ENCODE assay signal across 17 mouse cellular contexts in the genomic region with DNA sequence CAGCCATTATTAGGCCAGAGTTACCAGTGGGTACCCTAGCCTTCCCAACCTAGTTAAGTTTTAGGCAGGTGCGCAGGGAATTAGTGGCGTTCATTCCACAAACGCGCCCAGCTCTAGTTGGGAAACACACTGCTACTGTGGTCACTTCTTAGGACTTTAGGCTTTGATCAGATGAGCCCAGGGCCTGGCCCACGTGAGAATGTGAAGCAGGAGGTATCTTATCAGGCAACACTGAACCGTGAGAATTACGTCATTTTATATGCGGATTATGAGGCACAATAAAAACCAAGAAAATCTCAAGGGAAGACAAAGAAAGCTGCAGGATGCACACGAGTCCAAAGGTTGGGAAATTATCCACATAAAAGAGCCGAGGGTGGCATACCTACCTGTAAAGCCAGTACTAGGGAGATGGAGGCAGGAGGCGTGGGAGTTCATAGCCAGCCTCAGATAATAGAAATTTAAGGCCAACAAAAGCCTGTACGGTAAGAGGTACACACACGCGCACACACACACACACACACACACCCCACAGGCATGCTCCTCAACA. TPM values are rescaled to one million over a fixed set of nuclear protein-coding genes. Genes with fewer than 3 reads are reported as not detected.
A peak's percentile ranks its signal among the peaks of the same experiment; 100 is the strongest.
DNase-seq lines count a peak whose midpoint lies in the region; ATAC-seq lines count a peak whose summit lies in the region.
"Had no signal": no experiment of that assay in that cellular context is flagged by ENCODE, and none has a peak within 500 bp of the region (broad histone marks: within the 10 kb centered on the region; RNA-seq: fewer than 3 reads in every experiment).

No protein-coding gene starts in this region.

- no peak overlapping the region for H3K9ac ChIP-seq in neural tube, embryonic 13.5 days
- 0 out of 2 replicates have a peak overlapping the region, but pooled peaks have one; percentile 2 for H3K9ac ChIP-seq in forebrain, embryonic 16.5 days (replicated peaks; ENCODE audit: low read depth, low read length)
- peak overlapping the region; percentile 12; the same call in 1 of the 2 replicates for H3K9ac ChIP-seq in midbrain, embryonic 11.5 days (ENCODE audit: low read length)
- no peak overlapping the region for H3K9ac ChIP-seq in stomach, embryonic 16.5 days (ENCODE audit: low read length)
- H3K9ac ChIP-seq: heart, embryonic 13.5 days; liver, embryonic 14.5 days had no signal

- no peaks in the 10 kb centered on the region for H3K27me3 ChIP-seq in neural tube, embryonic 13.5 days
- H3K27me3 ChIP-seq in forebrain, embryonic 16.5 days (replicated peaks; ENCODE audit: control insufficient read depth, insufficient read depth, low read length): no peaks in the 10 kb centered on the region
- H3K27me3 ChIP-seq in midbrain, embryonic 11.5 days (ENCODE audit: control insufficient read depth, insufficient read depth, low read length): no peaks in the 10 kb centered on the region
- no peaks in the 10 kb centered on the region for H3K27me3 ChIP-seq in stomach, embryonic 16.5 days (ENCODE audit: control insufficient read depth, insufficient read depth, low read length)
- H3K27me3 ChIP-seq: heart, embryonic 13.5 days had no signal

- no peaks in the 10 kb centered on the region for H3K9me3 ChIP-seq in neural tube, embryonic 13.5 days
- no peaks in the 10 kb centered on the region for H3K9me3 ChIP-seq in forebrain, embryonic 16.5 days (ENCODE audit: control insufficient read depth, low read length)
- H3K9me3 ChIP-seq in midbrain, embryonic 11.5 days (ENCODE audit: control insufficient read depth, low read length): no peaks in the 10 kb centered on the region
- no peaks in the 10 kb centered on the region for H3K9me3 ChIP-seq in stomach, embryonic 16.5 days (replicated peaks; ENCODE audit: control insufficient read depth, low read length)
- H3K9me3 ChIP-seq: heart, embryonic 13.5 days had no signal

- no peak overlapping the region for H3K4me2 ChIP-seq in neural tube, embryonic 13.5 days
- H3K4me2 ChIP-seq in forebrain, embryonic 16.5 days (ENCODE audit: low read length): no peak overlapping the region
- H3K4me2 ChIP-seq in midbrain, embryonic 11.5 days: no peak overlapping the region
- H3K4me2 ChIP-seq in stomach, embryonic 16.5 days (ENCODE audit: low read depth, low read length): no peak overlapping the region
- H3K4me2 ChIP-seq: heart, embryonic 13.5 days had no signal

- H3K4me1 ChIP-seq in neural tube, embryonic 13.5 days (replicated peaks): peaks cover 70% of the 10 kb centered on the region
- peaks cover 37% of the 10 kb centered on the region for H3K4me1 ChIP-seq in forebrain, embryonic 16.5 days (replicated peaks; ENCODE audit: control insufficient read depth, insufficient read depth, low read length)
- H3K4me1 ChIP-seq in midbrain, embryonic 11.5 days (ENCODE audit: control insufficient read depth, insufficient read depth, low read length): peaks cover 26% of the 10 kb centered on the region
- H3K4me1 ChIP-seq in stomach, embryonic 16.5 days (ENCODE audit: control insufficient read depth, insufficient read depth, low read length): peaks cover 34% of the 10 kb centered on the region

- DNase-seq in neural tube, embryonic 10.5 days (ENCODE audit: extremely low spot score, low spot score): no peak
- no peak for DNase-seq in midbrain, embryonic 11.5 days (ENCODE audit: low spot score, missing footprints)
- DNase-seq in right cerebral cortex, postnatal 14 days: no peak
- no peak for DNase-seq in testis, postnatal 10 days (ENCODE audit: low spot score)
- no peak for DNase-seq in kidney, postnatal 36 days
- DNase-seq: adrenal gland, postnatal 25 days; cerebellum, adult 9-10 months; heart, postnatal 4 days; kidney, adult 2 months; lung, postnatal 14 days; thymus, postnatal 36 days had no signal

- 73% methylated on average over 14 of the region's 14 CpGs for WGBS in neural tube, embryonic 13.5 days
- 75% methylated on average over 14 of the region's 14 CpGs for WGBS in forebrain, embryonic 16.5 days
- WGBS in midbrain, embryonic 11.5 days: 82% methylated on average over 14 of the region's 14 CpGs
- 82% methylated on average over 14 of the region's 14 CpGs for WGBS in stomach, embryonic 16.5 days

- ATAC-seq in neural tube, embryonic 13.5 days (ENCODE audit: low read depth): no peak
- no peak for ATAC-seq in forebrain, embryonic 16.5 days
- no peak for ATAC-seq in midbrain, embryonic 11.5 days (ENCODE audit: low FRiP score)
- ATAC-seq in stomach, embryonic 16.5 days (ENCODE audit: insufficient read depth, low FRiP score): no peak

- peak overlapping the region; percentile 73 for H3K27ac ChIP-seq in neural tube, embryonic 13.5 days (replicated peaks)
- H3K27ac ChIP-seq in forebrain, embryonic 16.5 days (ENCODE audit: low read length): peak overlapping the region; percentile 18; the same call in 1 of the 2 replicates
- H3K27ac ChIP-seq in midbrain, embryonic 11.5 days (ENCODE audit: low read depth, low read length): no peak overlapping the region
- H3K27ac ChIP-seq in stomach, embryonic 16.5 days (ENCODE audit: low read length): peak overlapping the region; percentile 95
- H3K27ac ChIP-seq: heart, embryonic 13.5 days; left cerebral cortex, adult 2 months; liver, embryonic 14.5 days had no signal

- peaks cover 29% of the 10 kb centered on the region; the same call in 1 of the 2 replicates for H3K36me3 ChIP-seq in neural tube, embryonic 13.5 days
- peaks cover 3% of the 10 kb centered on the region; the same call in 1 of the 2 replicates for H3K36me3 ChIP-seq in forebrain, embryonic 16.5 days (ENCODE audit: control insufficient read depth, insufficient read depth)
- no peaks in the 10 kb centered on the region for H3K36me3 ChIP-seq in midbrain, embryonic 11.5 days (ENCODE audit: control insufficient read depth, insufficient read depth, low read length)
- 0 out of 2 replicates have a peak, but pooled peaks cover 4% of the 10 kb centered on the region for H3K36me3 ChIP-seq in stomach, embryonic 16.5 days (ENCODE audit: control insufficient read depth, insufficient read depth, low read length)

- H3K4me3 ChIP-seq in neural tube, embryonic 13.5 days: no peak overlapping the region
- no peak overlapping the region for H3K4me3 ChIP-seq in forebrain, embryonic 16.5 days (replicated peaks; ENCODE audit: low read length)
- H3K4me3 ChIP-seq in midbrain, embryonic 11.5 days (ENCODE audit: low read depth, low read length): no peak overlapping the region
- no peak overlapping the region for H3K4me3 ChIP-seq in stomach, embryonic 16.5 days (replicated peaks; ENCODE audit: low read length)
- H3K4me3 ChIP-seq: heart, embryonic 13.5 days; left cerebral cortex, adult 2 months had no signal

RNA-seq across cellular contexts. Expression of gene Cotl1, which starts 29.3 kb away (rescaled TPM):
- polyA plus RNA-seq in neural tube, embryonic 13.5 days (2015; fragmentation: Nextera tagmentation; extraction: Ambion mirVana): 121 and 123 TPM in 2 replicates
- polyA plus RNA-seq in forebrain, embryonic 16.5 days (2015; fragmentation: Nextera tagmentation; extraction: Ambion mirVana): 119 and 147 TPM in 2 replicates
- polyA plus RNA-seq in midbrain, embryonic 11.5 days (2014; fragmentation: Nextera tagmentation; extraction: Ambion mirVana): 411 and 445 TPM in 2 replicates
- 144 and 177 TPM in 2 replicates for polyA plus RNA-seq in stomach, embryonic 16.5 days (2015; fragmentation: Nextera tagmentation; extraction: Ambion mirVana)

RNA-seq across cellular contexts. Expression of gene Tldc1, which starts 32.8 kb away (rescaled TPM):
- polyA plus RNA-seq in neural tube, embryonic 13.5 days (2015; fragmentation: Nextera tagmentation; extraction: Ambion mirVana): 9.8 and 14.6 TPM in 2 replicates
- 15.3 and 16.1 TPM in 2 replicates for polyA plus RNA-seq in forebrain, embryonic 16.5 days (2015; fragmentation: Nextera tagmentation; extraction: Ambion mirVana)
- 6.8 and 7.1 TPM in 2 replicates for polyA plus RNA-seq in midbrain, embryonic 11.5 days (2014; fragmentation: Nextera tagmentation; extraction: Ambion mirVana)
- polyA plus RNA-seq in stomach, embryonic 16.5 days (2015; fragmentation: Nextera tagmentation; extraction: Ambion mirVana): 14.5 and 16.5 TPM in 2 replicates

RNA-seq across cellular contexts. Expression of gene Klhl36, which starts 51.0 kb away (rescaled TPM):
- polyA plus RNA-seq in neural tube, embryonic 13.5 days (2015; fragmentation: Nextera tagmentation; extraction: Ambion mirVana): 12.3 and 12.4 TPM in 2 replicates
- polyA plus RNA-seq in forebrain, embryonic 16.5 days (2015; fragmentation: Nextera tagmentation; extraction: Ambion mirVana): 15.2 and 19.1 TPM in 2 replicates
- 8.2 and 10.2 TPM in 2 replicates for polyA plus RNA-seq in midbrain, embryonic 11.5 days (2014; fragmentation: Nextera tagmentation; extraction: Ambion mirVana)
- polyA plus RNA-seq in stomach, embryonic 16.5 days (2015; fragmentation: Nextera tagmentation; extraction: Ambion mirVana): 10.7 and 12.7 TPM in 2 replicates

Comparison
In these comparisons a context has a peak if more than half of its experiments do, and no peak if none do; other contexts are left out.
1. H3K9ac ChIP-seq: peak in forebrain, embryonic 16.5 days (single experiment) and midbrain, embryonic 11.5 days (single experiment); none in neural tube, embryonic 13.5 days (single experiment) and stomach, embryonic 16.5 days (single experiment).